Mouse (Mus musculus) embryonic facial prominence, embryonic 11.5 days (tissue): ENCODE results near the gene Cdc42se1. TPM values are rescaled to one million over a fixed set of nuclear protein-coding genes. Genes with fewer than 3 reads are reported as not detected.
"Not testable (repeated sequence)": the region's sequence is repeated elsewhere in the genome, so short reads cannot be mapped to it uniquely, and the experiment has no call there.

ENCODE experiments used
- ATAC-seq: fragments of 200-750 bp; cut with Nextera tagmentation; replicated peaks from 2 replicates; pipeline ENCODE4 v1.8.0; 2017; ENCODE audit warnings: low read depth; ENCODE audit not compliant: insufficient number of reproducible peaks, low FRiP score, low TSS enrichment
- DNase-seq: peaks from one replicate; pipeline ENCODE4 v3.0.0-alpha.2; 2015; ENCODE audit warnings: low spot score
- H3K27ac ChIP-seq: fragments of 300-500 bp; sonication (generic); replicated peaks from 2 replicates; pipeline ENCODE4 v1.5.1; 2014; ENCODE audit warnings: mild to moderate bottlenecking, low read depth, low read length, control low read depth
- H3K27me3 ChIP-seq: fragments of 300-500 bp; sonication (generic); 2 replicates; pipeline ENCODE4 v1.6.1; 2014; ENCODE audit warnings: mild to moderate bottlenecking, low read length, moderate library complexity, mixed read lengths; ENCODE audit not compliant: control insufficient read depth, insufficient read depth
- H3K36me3 ChIP-seq: fragments of 300-500 bp; sonication (generic); replicated peaks from 2 replicates; pipeline ENCODE4 v1.6.1; 2014; ENCODE audit warnings: low read depth, mild to moderate bottlenecking, low read length, moderate library complexity, mixed read lengths; ENCODE audit not compliant: control insufficient read depth, insufficient read depth
- H3K4me1 ChIP-seq: fragments of 300-500 bp; sonication (generic); 2 replicates; pipeline ENCODE4 v1.6.1; 2014; ENCODE audit warnings: low read length, mixed read lengths; ENCODE audit not compliant: control insufficient read depth, insufficient read depth
- H3K4me2 ChIP-seq: fragments of 300-500 bp; sonication (generic); 2 replicates; pipeline ENCODE4 v1.6.1; 2014; ENCODE audit warnings: low read depth, mild to moderate bottlenecking, control low read depth, low read length, moderate library complexity
- H3K4me3 ChIP-seq: fragments of 300-500 bp; sonication (generic); 2 replicates; pipeline ENCODE4 v1.5.1; 2014; ENCODE audit warnings: low read depth, low read length, control low read depth
- H3K9ac ChIP-seq: fragments of 300-500 bp; sonication (generic); replicated peaks from 2 replicates; pipeline ENCODE4 v1.6.1; 2014; ENCODE audit warnings: mild to moderate bottlenecking, control low read depth, low read length
- H3K9me3 ChIP-seq: fragments of 300-500 bp; sonication (generic); replicated peaks from 2 replicates; pipeline ENCODE4 v1.6.1; 2016; ENCODE audit warnings: mild to moderate bottlenecking, low read length, inconsistent platforms, mixed read lengths; ENCODE audit not compliant: control insufficient read depth
- WGBS: fragments of 180-500 bp; shearing (Covaris S2); extraction: QIAGEN DNeasy Blood & Tissue Kit; methylation state at CpG from one replicate; pipeline ENCODE4 v1.1.7; 2014; 5-methylcytosine and 5-hydroxymethylcytosine counted together
- polyA plus RNA-seq: library from polyadenylated mRNA; unstranded; fragments of >200 nt; fragmentation: Nextera tagmentation; extraction: Ambion mirVana; gene quantifications from 2 replicates; pipeline ENCODE4 v1.2.1, GENCODE M21; 2014

Gene Cdc42se1
- polyA plus RNA-seq, 1 experiment from 2014 or later, result 105 TPM

- Histone ChIP-seq H3K9ac (no peak overlapping the region), H3K4me3 (no peak overlapping the region), H3K36me3 (peaks cover 7% of the 10 kb centered on the region), H3K4me2 (no peak overlapping the region), H3K9me3 (no peaks in the 10 kb centered on the region), H3K27me3 (no peaks in the 10 kb centered on the region), H3K4me1 (no peaks in the 10 kb centered on the region), H3K27ac (no peak overlapping the region)
- 91% methylated on average over 2 of the region's 2 CpGs for WGBS
- no peak for DNase-seq
- ATAC-seq, result no peak
Measured at GRCm38 (mm10) chr3:95195772-95196171, 32.8 kb upstream of the Cdc42se1 start.

GRCm38 (mm10) chr3:95199101-95199500, 29.4 kb upstream of the Cdc42se1 start:
- 85% methylated on average over 1 of the region's 1 CpGs for WGBS
- H3K27me3 ChIP-seq, result no peaks in the 10 kb centered on the region
- ATAC-seq, result no peak
- no peak overlapping the region for H3K27ac ChIP-seq
- no peaks in the 10 kb centered on the region for H3K4me1 ChIP-seq
- no peaks in the 10 kb centered on the region for H3K9me3 ChIP-seq
- no peak overlapping the region for H3K9ac ChIP-seq
- peaks cover 19% of the 10 kb centered on the region for H3K36me3 ChIP-seq
- no peak for DNase-seq
- no peak overlapping the region for H3K4me2 ChIP-seq
- H3K4me3 ChIP-seq, result no peak overlapping the region

GRCm38 (mm10) chr3:95200132-95200531, 28.4 kb upstream of the Cdc42se1 start:
- no peak overlapping the region for H3K9ac ChIP-seq
- no peaks in the 10 kb centered on the region for H3K27me3 ChIP-seq
- H3K4me2 ChIP-seq, result no peak overlapping the region
- 81% methylated on average over 7 of the region's 7 CpGs for WGBS
- DNase-seq, result no peak
- H3K4me1 ChIP-seq, result no peaks in the 10 kb centered on the region
- H3K27ac ChIP-seq, result no peak overlapping the region
- H3K9me3 ChIP-seq, result no peaks in the 10 kb centered on the region
- H3K36me3 ChIP-seq, result peaks cover 14% of the 10 kb centered on the region
- no peak overlapping the region for H3K4me3 ChIP-seq
- no peak for ATAC-seq

GRCm38 (mm10) chr3:95200562-95200961, 28.0 kb upstream of the Cdc42se1 start:
- no peak overlapping the region for H3K27ac ChIP-seq
- no peaks in the 10 kb centered on the region for H3K27me3 ChIP-seq
- 75% methylated on average over 2 of the region's 2 CpGs for WGBS
- ATAC-seq, result no peak
- no peaks in the 10 kb centered on the region for H3K9me3 ChIP-seq
- no peaks in the 10 kb centered on the region for H3K4me1 ChIP-seq
- H3K4me2 ChIP-seq, result no peak overlapping the region
- no peak overlapping the region for H3K9ac ChIP-seq
- DNase-seq, result no peak
- H3K36me3 ChIP-seq, result peaks cover 14% of the 10 kb centered on the region
- H3K4me3 ChIP-seq, result no peak overlapping the region

- no peak overlapping the region for H3K4me2 ChIP-seq
- H3K27ac ChIP-seq, result no peak overlapping the region
- no peaks in the 10 kb centered on the region for H3K27me3 ChIP-seq
- DNase-seq (no peak), ATAC-seq (no peak)
- 90% methylated on average over 6 of the region's 6 CpGs for WGBS
- H3K4me3 ChIP-seq, result no peak overlapping the region
- H3K4me1 ChIP-seq, result no peaks in the 10 kb centered on the region
- H3K9ac ChIP-seq, result no peak overlapping the region
- no peaks in the 10 kb centered on the region for H3K9me3 ChIP-seq
- H3K36me3 ChIP-seq, result peaks cover 14% of the 10 kb centered on the region
Measured at GRCm38 (mm10) chr3:95203880-95204279, 24.7 kb upstream of the Cdc42se1 start.

GRCm38 (mm10) chr3:95208286-95208685, 20.2 kb upstream of the Cdc42se1 start:
- Histone ChIP-seq H3K9ac (no peak overlapping the region), H3K9me3 (no peaks in the 10 kb centered on the region), H3K36me3 (peaks cover 4% of the 10 kb centered on the region), H3K27me3 (no peaks in the 10 kb centered on the region), H3K4me2 (no peak overlapping the region), H3K4me1 (no peaks in the 10 kb centered on the region), H3K4me3 (no peak overlapping the region), H3K27ac (no peak overlapping the region)
- WGBS, result 92% methylated on average over 4 of the region's 4 CpGs
- DNase-seq, result no peak
- ATAC-seq, result no peak

GRCm38 (mm10) chr3:95210585-95210984, 17.9 kb upstream of the Cdc42se1 start:
- H3K27me3 ChIP-seq, result no peaks in the 10 kb centered on the region
- no peak overlapping the region for H3K9ac ChIP-seq
- WGBS, result 90% methylated on average over 2 of the region's 2 CpGs
- no peak overlapping the region for H3K27ac ChIP-seq
- no peaks in the 10 kb centered on the region for H3K36me3 ChIP-seq
- H3K4me2 ChIP-seq, result no peak overlapping the region
- DNase-seq (no peak), ATAC-seq (no peak)
- no peaks in the 10 kb centered on the region for H3K4me1 ChIP-seq
- no peak overlapping the region for H3K4me3 ChIP-seq
- H3K9me3 ChIP-seq, result no peaks in the 10 kb centered on the region

GRCm38 (mm10) chr3:95212889-95213608, 15.5 kb upstream of the Cdc42se1 start:
- not testable (repeated sequence) for H3K36me3 ChIP-seq, H3K4me2 ChIP-seq, DNase-seq, ATAC-seq, H3K27ac ChIP-seq, H3K27me3 ChIP-seq, H3K4me1 ChIP-seq, H3K9me3 ChIP-seq, H3K4me3 ChIP-seq, H3K9ac ChIP-seq
- 95% methylated on average over 7 of the region's 10 CpGs for WGBS
